Mouse (Mus musculus) liver, embryonic 16.5 days (tissue): ENCODE results near the gene Zdhhc22. TPM values are rescaled to one million over a fixed set of nuclear protein-coding genes. Genes with fewer than 3 reads are reported as not detected.

Experiments
- ATAC-seq: fragments of 200-750 bp; cut with Nextera tagmentation; 2 replicates; pipeline ENCODE4 v1.8.0; 2017; ENCODE audit warnings: low read depth, mild to moderate bottlenecking, moderate number of reproducible peaks, moderate library complexity
- H3K27ac ChIP-seq: fragments of 300-500 bp; sonication (generic); 2 replicates; pipeline ENCODE4 v1.5.1; 2014; ENCODE audit warnings: mild to moderate bottlenecking, low read length
- H3K27me3 ChIP-seq: fragments of 300-500 bp; sonication (generic); 2 replicates; pipeline ENCODE4 v1.6.1; 2014; ENCODE audit warnings: low read depth, low read length, mixed read lengths; ENCODE audit not compliant: control insufficient read depth, insufficient read depth
- H3K36me3 ChIP-seq: fragments of 300-500 bp; sonication (generic); 2 replicates; pipeline ENCODE4 v1.6.1; 2014; ENCODE audit warnings: mild to moderate bottlenecking; ENCODE audit not compliant: control insufficient read depth, insufficient read depth
- H3K4me1 ChIP-seq: fragments of 300-500 bp; sonication (generic); 2 replicates; pipeline ENCODE4 v1.6.1; 2014; ENCODE audit warnings: low read depth, low read length, mixed read lengths; ENCODE audit not compliant: control insufficient read depth
- H3K4me2 ChIP-seq: fragments of 300-500 bp; sonication (generic); 2 replicates; pipeline ENCODE4 v1.6.1; 2014; ENCODE audit warnings: low read depth, low read length, mixed read lengths
- H3K4me3 ChIP-seq: fragments of 300-500 bp; sonication (generic); 2 replicates; pipeline ENCODE4 v1.5.1; 2014; ENCODE audit warnings: low read depth, mild to moderate bottlenecking, low read length
- H3K9ac ChIP-seq: fragments of 300-500 bp; sonication (generic); 2 replicates; pipeline ENCODE4 v1.6.1; 2014; ENCODE audit warnings: low read depth, low read length
- H3K9me3 ChIP-seq: fragments of 300-500 bp; sonication (generic); replicated peaks from 2 replicates; pipeline ENCODE4 v1.6.1; 2016; ENCODE audit warnings: low read length; ENCODE audit not compliant: control insufficient read depth
- WGBS: fragments of 180-500 bp; shearing (Covaris S2); extraction: QIAGEN DNeasy Blood & Tissue Kit; methylation state at CpG from one replicate; pipeline ENCODE4 v1.1.7; 2014; ENCODE audit not compliant: insufficient replicate concordance; 5-methylcytosine and 5-hydroxymethylcytosine counted together
- polyA plus RNA-seq: library from polyadenylated mRNA; unstranded; fragments of >200 nt; fragmentation: Nextera tagmentation; extraction: Ambion mirVana; gene quantifications from 2 replicates; pipeline ENCODE4 v1.2.1, GENCODE M21; 2015

Zdhhc22 gene
- not detected in 2 replicates for polyA plus RNA-seq

GRCm38 (mm10) chr12:86989890-86990754, at the start of gene Zdhhc22:
Gene Zdhhc22 (minus strand): TSS chr12:86990430.
- H3K4me1 ChIP-seq: no peaks in the 10 kb centered on the region
- no peaks in the 10 kb centered on the region for H3K36me3 ChIP-seq
- no peak for ATAC-seq
- no peak within 1 kb of the TSS for H3K27ac ChIP-seq
- H3K27me3 ChIP-seq: peaks cover 46% of the 10 kb centered on the region
- H3K9me3 ChIP-seq: no peaks in the 10 kb centered on the region
- H3K4me3 ChIP-seq: no peak within 1 kb of the TSS
- no peak within 1 kb of the TSS for H3K4me2 ChIP-seq
- under 1% methylated on average over 56 of the region's 68 CpGs for WGBS
- H3K9ac ChIP-seq: no peak within 1 kb of the TSS

- H3K4me2 ChIP-seq: no peak overlapping the region
- 75% methylated on average over 7 of the region's 7 CpGs for WGBS
- H3K36me3 ChIP-seq: no peaks in the 10 kb centered on the region
- no peak overlapping the region for H3K27ac ChIP-seq
- H3K9ac ChIP-seq: no peak overlapping the region
- no peak for ATAC-seq
- H3K4me3 ChIP-seq: no peak overlapping the region
- H3K9me3 ChIP-seq: no peaks in the 10 kb centered on the region
- H3K4me1 ChIP-seq: no peaks in the 10 kb centered on the region
- no peaks in the 10 kb centered on the region for H3K27me3 ChIP-seq
Observed at GRCm38 (mm10) chr12:87036631-87037030, 46.4 kb upstream of the Zdhhc22 start.

DNA sequence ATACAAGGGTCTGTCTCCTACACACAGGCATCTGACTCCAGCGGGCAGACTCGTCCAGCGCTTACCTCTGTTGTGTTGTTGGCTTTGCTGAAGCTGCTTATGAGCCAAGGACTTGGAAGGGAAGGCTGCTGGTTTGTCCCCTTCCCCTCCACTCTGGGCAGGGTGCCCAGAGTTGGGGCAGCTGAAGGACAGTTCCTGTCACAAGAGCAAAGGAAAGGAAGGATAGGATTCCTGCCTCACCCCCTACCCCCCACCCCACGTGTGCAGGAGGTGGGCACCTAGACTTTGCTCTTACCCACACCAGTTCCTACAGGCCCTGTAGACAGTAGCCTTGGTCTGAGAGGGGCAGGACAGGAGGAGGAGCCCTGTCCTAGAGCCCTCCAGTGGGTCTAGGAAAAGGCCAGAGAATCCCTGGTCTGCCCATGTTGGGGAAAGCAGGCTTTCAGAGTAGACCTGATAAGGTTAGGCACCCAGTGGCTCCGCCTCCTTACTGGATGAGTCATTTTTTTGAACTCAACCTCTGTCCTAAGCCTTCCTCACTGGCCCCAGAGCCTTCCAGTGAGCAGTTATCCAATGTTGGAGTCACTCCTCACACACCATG, 41.0 kb upstream of the Zdhhc22 start:
- Histone ChIP-seq H3K4me2 (no peak overlapping the region), H3K27me3 (peaks cover 12% of the 10 kb centered on the region; the same call in 1 of the 2 replicates), H3K4me1 (no peaks in the 10 kb centered on the region), H3K27ac (no peak overlapping the region), H3K4me3 (no peak overlapping the region), H3K9me3 (no peaks in the 10 kb centered on the region), H3K36me3 (no peaks in the 10 kb centered on the region), H3K9ac (no peak overlapping the region)
- 48% methylated on average over 5 of the region's 5 CpGs for WGBS
- no peak for ATAC-seq

GRCm38 (mm10) chr12:87029251-87029976, 39.2 kb upstream of the Zdhhc22 start:
- H3K9ac ChIP-seq: no peak overlapping the region
- no peak for ATAC-seq
- no peaks in the 10 kb centered on the region for H3K4me1 ChIP-seq
- WGBS: 44% methylated on average over 5 of the region's 5 CpGs
- H3K9me3 ChIP-seq: no peaks in the 10 kb centered on the region
- no peaks in the 10 kb centered on the region for H3K36me3 ChIP-seq
- H3K4me3 ChIP-seq: no peak overlapping the region
- H3K27me3 ChIP-seq: peaks cover 13% of the 10 kb centered on the region; the same call in 1 of the 2 replicates
- H3K27ac ChIP-seq: no peak overlapping the region
- H3K4me2 ChIP-seq: no peak overlapping the region

DNA sequence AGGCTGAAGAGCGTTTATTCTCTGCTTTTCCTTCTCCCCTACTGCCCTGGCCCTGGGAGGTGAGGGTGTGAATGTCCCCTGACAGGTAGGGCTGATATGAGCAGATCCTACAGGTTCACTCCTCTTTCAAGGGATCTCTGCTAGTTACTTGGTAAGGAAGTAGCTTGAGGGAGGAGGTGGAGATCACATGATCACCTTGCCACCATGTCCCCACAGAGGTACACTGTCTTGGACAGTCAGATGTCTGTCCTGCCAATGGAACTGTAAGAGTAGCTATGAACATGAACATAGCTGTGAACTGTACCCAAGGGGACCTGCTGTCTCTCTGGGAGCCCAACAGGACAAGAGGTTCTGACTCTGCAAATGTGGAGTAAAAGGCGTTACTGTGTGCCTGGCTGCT, 37.8 kb upstream of the Zdhhc22 start:
- no peaks in the 10 kb centered on the region for H3K4me1 ChIP-seq
- H3K4me3 ChIP-seq: no peak overlapping the region
- H3K36me3 ChIP-seq: no peaks in the 10 kb centered on the region
- no peak for ATAC-seq
- H3K9me3 ChIP-seq: no peaks in the 10 kb centered on the region
- WGBS: 46% methylated on average over 2 of the region's 2 CpGs
- no peak overlapping the region for H3K9ac ChIP-seq
- H3K27me3 ChIP-seq: peaks cover 13% of the 10 kb centered on the region; the same call in 1 of the 2 replicates
- no peak overlapping the region for H3K4me2 ChIP-seq
- H3K27ac ChIP-seq: no peak overlapping the region

GRCm38 (mm10) chr12:87027391-87027790, 37.2 kb upstream of the Zdhhc22 start:
- Histone ChIP-seq H3K9me3 (no peaks in the 10 kb centered on the region), H3K4me1 (no peaks in the 10 kb centered on the region), H3K4me3 (no peak overlapping the region), H3K36me3 (no peaks in the 10 kb centered on the region), H3K27me3 (peaks cover 13% of the 10 kb centered on the region; the same call in 1 of the 2 replicates), H3K9ac (no peak overlapping the region), H3K4me2 (no peak overlapping the region), H3K27ac (no peak overlapping the region)
- no peak for ATAC-seq
- 32% methylated on average over 5 of the region's 5 CpGs for WGBS

DNA sequence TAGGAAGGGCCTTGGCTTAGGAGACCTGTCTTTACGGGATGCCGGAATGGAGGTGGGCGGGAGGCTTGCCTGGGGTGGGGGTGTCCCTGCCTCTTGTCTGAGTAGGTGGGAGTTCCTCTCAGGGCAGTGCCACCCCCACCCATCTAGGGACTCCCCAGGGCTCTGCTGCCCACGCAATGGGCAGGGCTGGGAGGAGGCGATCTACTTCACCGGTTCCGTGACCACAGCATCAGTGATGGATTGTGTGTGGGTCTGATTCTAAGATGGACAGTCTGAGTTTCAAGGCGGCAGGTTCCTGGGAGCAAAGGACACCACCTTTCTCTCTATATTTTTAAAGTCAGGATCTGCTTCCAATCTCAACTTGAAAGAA, 36.6 kb upstream of the Zdhhc22 start:
- Histone ChIP-seq H3K27ac (no peak overlapping the region), H3K4me2 (no peak overlapping the region), H3K9me3 (no peaks in the 10 kb centered on the region), H3K27me3 (peaks cover 13% of the 10 kb centered on the region; the same call in 1 of the 2 replicates), H3K9ac (no peak overlapping the region), H3K36me3 (no peaks in the 10 kb centered on the region), H3K4me3 (no peak overlapping the region), H3K4me1 (no peaks in the 10 kb centered on the region)
- WGBS: 28% methylated on average over 8 of the region's 8 CpGs
- ATAC-seq: no peak

DNA sequence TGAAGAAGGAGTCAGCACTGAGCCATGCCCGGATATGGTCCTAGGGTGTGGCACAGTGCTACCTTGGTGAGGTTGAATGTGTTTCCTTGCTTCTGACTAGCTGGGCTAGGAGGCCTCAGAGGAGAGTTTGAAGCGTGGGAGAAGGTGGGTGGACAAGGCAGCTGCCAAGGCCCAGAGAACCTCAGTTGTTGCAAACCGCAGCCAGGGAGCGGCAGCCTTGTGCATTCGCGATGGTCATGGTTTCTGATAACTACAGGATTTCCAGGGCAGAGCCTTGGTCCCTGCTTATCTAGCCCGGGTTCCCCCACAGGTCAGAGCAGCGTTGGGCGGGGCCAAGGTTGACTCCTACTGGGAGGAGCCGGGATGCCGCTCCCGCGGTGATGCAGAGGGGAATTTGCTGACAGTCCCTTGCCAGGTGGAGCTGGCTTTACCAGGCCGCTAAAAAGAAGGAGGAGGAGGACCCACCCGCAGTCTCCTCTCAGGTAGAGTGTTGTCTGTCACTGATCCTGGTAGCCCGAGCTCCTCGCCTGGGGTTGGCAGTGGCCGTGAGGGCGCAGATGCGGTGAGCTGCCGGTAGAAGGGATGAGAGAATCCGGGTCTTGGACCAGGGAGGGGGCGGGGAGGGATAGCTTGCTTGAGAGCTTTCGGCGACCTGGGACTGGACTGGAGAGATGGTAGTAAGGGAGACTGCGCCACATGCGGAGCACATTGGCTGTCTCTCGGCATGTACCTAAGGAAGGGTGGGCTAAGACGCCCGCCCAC, 36.1 kb upstream of the Zdhhc22 start:
- peaks cover 13% of the 10 kb centered on the region; the same call in 1 of the 2 replicates for H3K27me3 ChIP-seq
- no peaks in the 10 kb centered on the region for H3K4me1 ChIP-seq
- H3K9me3 ChIP-seq: no peaks in the 10 kb centered on the region
- no peaks in the 10 kb centered on the region for H3K36me3 ChIP-seq
- no peak overlapping the region for H3K27ac ChIP-seq
- WGBS: 4% methylated on average over 30 of the region's 30 CpGs
- ATAC-seq: no peak
- H3K4me3 ChIP-seq: no peak overlapping the region
- H3K9ac ChIP-seq: no peak overlapping the region
- H3K4me2 ChIP-seq: no peak overlapping the region
